Mouse (Mus musculus): ENCODE data around the gene Bfsp1. TPM values are rescaled to one million over a fixed set of nuclear protein-coding genes. Genes with fewer than 3 reads are reported as not detected.

Gene Bfsp1
- total RNA-seq, 2 experiments from 2014 or later: 0.68 TPM; not detected in 1

GRCm38 (mm10) chr2:143864600-143864999 is 1.6 kb upstream of the Bfsp1 start:
- no peak for ATAC-seq (replicated peaks; ENCODE audit: low FRiP score, poor library complexity, severe bottlenecking)

GRCm38 (mm10) chr2:143859166-143859565 is 3.8 kb downstream of the Bfsp1 start:
- no peak for ATAC-seq (replicated peaks; ENCODE audit: low FRiP score, poor library complexity, severe bottlenecking)

DNA sequence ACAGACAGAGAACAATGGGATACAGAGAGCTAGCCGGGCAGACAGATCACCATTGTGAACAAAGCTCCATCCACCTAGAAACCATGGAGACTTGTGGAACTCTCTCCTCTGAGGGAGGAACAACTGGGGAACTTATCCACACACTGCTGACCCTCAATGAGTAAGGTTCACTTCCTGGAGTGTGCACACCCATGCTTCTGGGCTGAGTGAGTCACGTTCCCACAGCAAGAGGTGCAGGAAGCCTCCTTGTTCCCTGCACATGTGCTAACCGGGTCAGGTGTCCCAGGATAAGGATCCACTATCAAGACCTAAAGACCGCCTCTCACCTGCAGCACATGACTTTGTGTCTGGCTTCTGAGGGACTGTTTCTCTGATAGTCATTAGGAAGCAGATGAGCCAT is 9.5 kb downstream of the Bfsp1 start:
- ATAC-seq (replicated peaks; ENCODE audit: low FRiP score, poor library complexity, severe bottlenecking): no peak

GRCm38 (mm10) chr2:143852295-143853275 is 10.4 kb downstream of the Bfsp1 start:
- no peak for ATAC-seq (replicated peaks; ENCODE audit: low FRiP score, poor library complexity, severe bottlenecking)

GRCm38 (mm10) chr2:143851354-143852221 is 11.4 kb downstream of the Bfsp1 start:
- no peak for ATAC-seq (replicated peaks; ENCODE audit: low FRiP score, poor library complexity, severe bottlenecking)

GRCm38 (mm10) chr2:143847291-143847690 is 15.7 kb downstream of the Bfsp1 start:
- ATAC-seq (replicated peaks; ENCODE audit: low FRiP score, poor library complexity, severe bottlenecking): no peak

GRCm38 (mm10) chr2:143846799-143847198 is 16.2 kb downstream of the Bfsp1 start:
- no peak for ATAC-seq (replicated peaks; ENCODE audit: low FRiP score, poor library complexity, severe bottlenecking)

GRCm38 (mm10) chr2:143844779-143845178 is 18.2 kb downstream of the Bfsp1 start:
- ATAC-seq (replicated peaks; ENCODE audit: low FRiP score, poor library complexity, severe bottlenecking): no peak

DNA sequence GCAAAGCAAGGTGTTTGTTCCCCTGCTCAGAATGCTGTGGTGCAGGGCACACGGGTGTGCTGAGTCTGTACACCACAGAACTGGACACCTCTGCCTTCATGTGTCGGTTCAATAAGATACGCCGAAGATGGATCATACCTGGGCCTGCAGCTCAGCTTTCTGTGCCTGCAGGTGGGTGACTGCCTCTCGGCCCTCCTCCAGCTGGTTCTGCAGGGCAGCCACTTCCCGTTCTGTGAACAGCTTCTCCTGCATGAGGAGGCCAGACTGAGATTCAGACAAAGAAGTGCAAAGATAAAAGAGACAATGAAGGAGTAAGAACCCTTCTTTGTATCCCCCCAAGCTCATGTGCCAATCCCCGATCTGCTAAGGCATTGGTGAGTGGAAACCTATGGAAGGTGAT is 21.4 kb downstream of the Bfsp1 start:
- no peak for ATAC-seq (replicated peaks; ENCODE audit: low FRiP score, poor library complexity, severe bottlenecking)

DNA sequence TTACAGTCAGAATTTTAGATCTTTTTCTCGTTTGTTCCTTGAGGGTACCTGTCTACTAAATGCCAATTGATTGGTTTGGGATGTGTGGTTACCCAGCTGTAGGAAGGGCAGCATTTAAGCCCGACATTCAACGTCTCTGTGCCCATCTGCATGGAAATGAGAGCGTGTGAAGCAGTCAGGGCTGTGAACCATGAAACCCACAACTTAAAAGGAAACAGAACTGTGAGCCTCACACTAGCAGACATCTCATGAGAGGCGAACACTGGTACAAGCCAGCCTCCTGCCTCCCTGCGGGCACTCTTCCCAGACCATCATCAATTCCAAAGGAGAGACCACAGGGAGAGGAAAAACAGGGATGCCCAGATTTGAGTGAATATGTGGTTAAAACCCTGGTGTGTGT is 22.1 kb downstream of the Bfsp1 start:
- ATAC-seq (replicated peaks; ENCODE audit: low FRiP score, poor library complexity, severe bottlenecking): no peak

- ATAC-seq (replicated peaks; ENCODE audit: low FRiP score, poor library complexity, severe bottlenecking): no peak
Observed at GRCm38 (mm10) chr2:143839458-143839857, 23.5 kb downstream of the Bfsp1 start.

- no peak for ATAC-seq (replicated peaks; ENCODE audit: low FRiP score, poor library complexity, severe bottlenecking)
Observed at GRCm38 (mm10) chr2:143838698-143839097, 24.3 kb downstream of the Bfsp1 start.

GRCm38 (mm10) chr2:143837291-143837701 is 25.7 kb downstream of the Bfsp1 start:
- 0 out of 2 replicates have a peak, but pooled peaks have one; percentile 66 for ATAC-seq (replicated peaks; ENCODE audit: low FRiP score, poor library complexity, severe bottlenecking)

GRCm38 (mm10) chr2:143835820-143836219 is 27.2 kb downstream of the Bfsp1 start:
- ATAC-seq (replicated peaks; ENCODE audit: low FRiP score, poor library complexity, severe bottlenecking): no peak

- ATAC-seq (replicated peaks; ENCODE audit: low FRiP score, poor library complexity, severe bottlenecking): no peak
Observed at GRCm38 (mm10) chr2:143834082-143834481, 28.9 kb downstream of the Bfsp1 start.

DNA sequence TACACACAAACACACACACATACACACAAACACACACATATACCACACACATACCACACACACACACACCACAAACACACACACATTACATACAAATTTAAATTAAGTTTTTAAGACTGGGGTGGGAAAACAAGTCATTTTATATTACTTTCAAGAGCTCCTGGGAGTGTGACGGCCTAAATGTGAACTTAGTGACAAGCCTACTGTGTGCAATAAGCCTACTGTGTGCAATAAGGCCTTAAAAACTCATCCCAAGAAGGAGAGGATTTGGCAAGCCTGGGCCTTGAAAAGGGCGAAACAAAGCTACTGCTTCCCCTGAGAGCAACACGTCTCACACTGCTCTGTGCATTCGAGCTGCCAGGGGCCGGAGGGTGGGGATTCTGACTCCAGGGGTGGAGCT is 30.3 kb downstream of the Bfsp1 start:
- ATAC-seq (replicated peaks; ENCODE audit: low FRiP score, poor library complexity, severe bottlenecking): no peak

GRCm38 (mm10) chr2:143831645-143832044 is 31.3 kb downstream of the Bfsp1 start:
- ATAC-seq (replicated peaks; ENCODE audit: low FRiP score, poor library complexity, severe bottlenecking): no peak

DNA sequence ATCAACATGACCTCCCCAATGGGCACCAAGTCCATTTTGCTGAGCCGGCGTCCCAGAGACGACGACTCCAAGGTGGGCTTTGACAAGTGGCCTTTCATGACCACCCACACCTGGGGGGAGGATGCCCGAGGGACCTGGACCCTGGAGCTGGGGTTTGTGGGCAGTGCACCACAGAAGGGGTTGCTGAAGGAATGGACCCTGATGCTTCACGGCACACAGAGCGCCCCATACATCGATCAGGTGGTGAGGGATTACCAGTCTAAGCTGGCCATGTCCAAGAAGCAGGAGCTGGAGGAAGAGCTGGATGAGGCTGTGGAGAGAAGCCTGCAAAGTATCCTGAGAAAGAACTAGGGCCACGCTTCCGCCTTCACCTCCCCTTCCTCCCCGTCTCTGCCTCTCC is 49.5 kb downstream of the Bfsp1 start:
- ATAC-seq (replicated peaks; ENCODE audit: low FRiP score, poor library complexity, severe bottlenecking): no peak

GRCm38 (mm10) chr2:143812262-143812661 is 50.7 kb downstream of the Bfsp1 start:
- ATAC-seq (replicated peaks; ENCODE audit: low FRiP score, poor library complexity, severe bottlenecking): no peak

DNA sequence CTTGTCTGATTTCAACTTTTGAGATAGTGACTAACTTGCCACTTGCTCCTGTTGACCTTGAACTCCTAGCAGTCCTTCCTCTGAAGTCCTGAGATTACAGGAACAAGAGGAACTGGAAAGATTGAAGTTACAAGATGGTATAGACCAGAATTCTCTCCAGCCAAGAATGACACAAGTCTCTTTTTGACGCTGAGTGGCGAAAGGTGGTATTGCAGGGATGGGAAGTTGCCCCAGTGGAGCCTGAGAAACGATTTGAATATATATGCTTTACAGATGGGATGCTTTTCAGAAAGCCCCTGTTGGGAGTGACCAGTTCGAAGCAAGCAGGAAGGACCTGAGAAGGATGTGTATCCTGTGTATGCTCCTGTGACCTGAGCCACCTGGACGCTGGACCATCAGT is 54.2 kb downstream of the Bfsp1 start:
- no peak for ATAC-seq (replicated peaks; ENCODE audit: low FRiP score, poor library complexity, severe bottlenecking)

Measured in erythroblast, adult 5-6 weeks (primary cell).